9 mouse cellular contexts compared by ENCODE assay signal in genomic region chr2:32854206-32854605, GRCm38 (mm10). TPM values are rescaled to one million over a fixed set of nuclear protein-coding genes. Genes with fewer than 3 reads are reported as not detected.
DNase-seq lines count a peak whose midpoint lies in the region; ATAC-seq and TF ChIP-seq lines count a peak whose summit lies in the region.
"Had no signal": no experiment of that assay in that cellular context is flagged by ENCODE, and none has a peak within 500 bp of the region (broad histone marks: within the 10 kb centered on the region; RNA-seq: fewer than 3 reads in every experiment).

No protein-coding gene starts in this region.

- H3K4me3 ChIP-seq in forebrain, embryonic 10.5 days, result no peak overlapping the region
- H3K4me3 ChIP-seq in heart, embryonic 16.5 days (ENCODE audit: low read length), result no peak overlapping the region
- no peak overlapping the region for H3K4me3 ChIP-seq in liver, postnatal 0 days (ENCODE audit: low read depth, low read length)
- H3K4me3 ChIP-seq: erythroblast, embryonic 14.5 days had no signal

- TF ChIP-seq CTCF in liver, postnatal 0 days (IDR thresholded peaks at IDR 0.05; ENCODE audit: low read depth), result peak; percentile 97

- peaks cover 16% of the 10 kb centered on the region for H3K4me1 ChIP-seq in forebrain, embryonic 10.5 days
- H3K4me1 ChIP-seq in heart, embryonic 16.5 days (ENCODE audit: control insufficient read depth, insufficient read depth, low read length), result no peaks in the 10 kb centered on the region
- H3K4me1 ChIP-seq in liver, postnatal 0 days (ENCODE audit: insufficient read depth), result no peaks in the 10 kb centered on the region

- peaks cover 26% of the 10 kb centered on the region for H3K27me3 ChIP-seq in forebrain, embryonic 10.5 days (ENCODE audit: poor library complexity, severe bottlenecking)
- H3K27me3 ChIP-seq in heart, embryonic 16.5 days (ENCODE audit: control insufficient read depth, insufficient read depth, low read length), result peaks cover 14% of the 10 kb centered on the region; the same call in 1 of the 2 replicates
- H3K27me3 ChIP-seq in liver, postnatal 0 days (ENCODE audit: insufficient read depth, low read length), result peaks cover 8% of the 10 kb centered on the region; the same call in 1 of the 2 replicates

- WGBS in forebrain, embryonic 10.5 days, result 10% methylated on average over 8 of the region's 8 CpGs
- 3% methylated on average over 8 of the region's 8 CpGs for WGBS in heart, embryonic 16.5 days
- 3% methylated on average over 8 of the region's 8 CpGs for WGBS in liver, postnatal 0 days (ENCODE audit: insufficient replicate concordance)

- H3K36me3 ChIP-seq in forebrain, embryonic 10.5 days (replicated peaks), result no peaks in the 10 kb centered on the region
- H3K36me3 ChIP-seq in heart, embryonic 16.5 days (ENCODE audit: control insufficient read depth, insufficient read depth), result no peaks in the 10 kb centered on the region
- H3K36me3 ChIP-seq in liver, postnatal 0 days (replicated peaks; ENCODE audit: insufficient read depth, low read length), result no peaks in the 10 kb centered on the region

- H3K4me2 ChIP-seq in heart, embryonic 16.5 days (ENCODE audit: low read depth, low read length), result no peak overlapping the region
- H3K4me2 ChIP-seq in liver, postnatal 0 days (ENCODE audit: low read depth, low read length), result no peak overlapping the region

- no peak for TF ChIP-seq EP300 in liver, postnatal 0 days (IDR thresholded peaks at IDR 0.05; ENCODE audit: low read depth)

- H3K9me3 ChIP-seq in forebrain, embryonic 10.5 days, result no peaks in the 10 kb centered on the region
- H3K9me3 ChIP-seq in heart, embryonic 16.5 days (replicated peaks; ENCODE audit: control insufficient read depth, low read length), result no peaks in the 10 kb centered on the region
- H3K9me3 ChIP-seq in liver, postnatal 0 days (ENCODE audit: low read length), result no peaks in the 10 kb centered on the region

- no peak overlapping the region for H3K27ac ChIP-seq in forebrain, embryonic 10.5 days
- no peak overlapping the region for H3K27ac ChIP-seq in heart, embryonic 16.5 days (ENCODE audit: low read length)
- no peak overlapping the region for H3K27ac ChIP-seq in liver, postnatal 0 days (ENCODE audit: low read depth)

- ATAC-seq in CD4-positive, CD25-positive, alpha-beta regulatory T cell, adult 4 months, result peak; percentile 76
- ATAC-seq in heart, embryonic 16.5 days (replicated peaks; ENCODE audit: extremely low read depth, insufficient read depth, low FRiP score), result peak; percentile 79; the same call in 1 of the 2 replicates
- ATAC-seq in liver, postnatal 0 days, result peak; percentile 79
- ATAC-seq in neutrophil, adult 5-6 weeks (ENCODE audit: extremely low read depth, insufficient number of reproducible peaks, low FRiP score, poor library complexity, severe bottlenecking), result peak; percentile 54

- no peak overlapping the region for H3K9ac ChIP-seq in heart, embryonic 16.5 days (ENCODE audit: low read length)
- no peak overlapping the region for H3K9ac ChIP-seq in liver, postnatal 0 days (replicated peaks)

- DNase-seq in brain, adult 2 months (ENCODE audit: low read depth, low spot score), result peak; percentile 97
- peak; percentile 85 for DNase-seq in forebrain, embryonic 10.5 days (ENCODE audit: extremely low spot score, low spot score)
- DNase-seq in kidney, postnatal 4 days, result peak; percentile 98
- DNase-seq in liver, postnatal 0 days, result peak; percentile 92
- peak; percentile 74 to 76 for DNase-seq in thymus, adult 18-20 months

RNA-seq across cellular contexts. Expression of gene Stxbp1, which starts 7.2 kb away (rescaled TPM):
- 1 to 10 TPM; 4.2 to 4.7 TPM for polyA plus RNA-seq in CD4-positive, CD25-positive, alpha-beta regulatory T cell, adult 4 months (2017; shearing (Covaris generic))
- polyA plus RNA-seq in forebrain, embryonic 10.5 days (2016; fragmentation: Nextera tagmentation; extraction: Ambion mirVana), result 18.7 and 20.8 TPM in 2 replicates
- 28.0 and 29.2 TPM in 2 replicates for polyA plus RNA-seq in heart, embryonic 16.5 days (2015; fragmentation: Nextera tagmentation; extraction: Ambion mirVana)
- polyA plus RNA-seq in liver, postnatal 0 days (2015; fragmentation: Nextera tagmentation; extraction: Ambion mirVana), result 2.1 and 2.3 TPM in 2 replicates
- total RNA-seq in neutrophil, adult 5-6 weeks (2017), result 2.3 and 3.3 TPM in 2 replicates

RNA-seq across cellular contexts. Expression of gene Fam129b, which starts 21.7 kb away (rescaled TPM):
- polyA plus RNA-seq in CD4-positive, CD25-positive, alpha-beta regulatory T cell, adult 4 months (2017; shearing (Covaris generic)), result 1 to 10 TPM in 1 of 2 experiments, under 1 TPM in 1; 0.97 to 1.0 TPM
- polyA plus RNA-seq in forebrain, embryonic 10.5 days (2016; fragmentation: Nextera tagmentation; extraction: Ambion mirVana), result 22.8 and 25.3 TPM in 2 replicates
- 44.9 and 57.3 TPM in 2 replicates for polyA plus RNA-seq in heart, embryonic 16.5 days (2015; fragmentation: Nextera tagmentation; extraction: Ambion mirVana)
- polyA plus RNA-seq in liver, postnatal 0 days (2015; fragmentation: Nextera tagmentation; extraction: Ambion mirVana), result 5.2 and 5.9 TPM in 2 replicates
- total RNA-seq in neutrophil, adult 5-6 weeks (2017), result 6.1 and 9.7 TPM in 2 replicates
